Mouse (Mus musculus) limb, embryonic 12.5 days (tissue): Measurements from ENCODE around the gene Arhgap6. TPM values are rescaled to one million over a fixed set of nuclear protein-coding genes. Genes with fewer than 3 reads are reported as not detected.

Experiments
- ATAC-seq: fragments of 200-750 bp; cut with Nextera tagmentation; 2 replicates; pipeline ENCODE4 v1.8.0; 2017; ENCODE audit warnings: low read depth, moderate TSS enrichment; ENCODE audit not compliant: insufficient number of reproducible peaks, insufficient read depth, low FRiP score, low TSS enrichment
- H3K27ac ChIP-seq: fragments of 300-500 bp; sonication (generic); 2 replicates; pipeline ENCODE4 v1.5.1; 2016; ENCODE audit warnings: mild to moderate bottlenecking, moderate library complexity
- H3K27me3 ChIP-seq: fragments of 300-500 bp; sonication (generic); 2 replicates; pipeline ENCODE4 v1.6.1; 2016; ENCODE audit warnings: mild to moderate bottlenecking, moderate library complexity
- H3K36me3 ChIP-seq: fragments of 300-500 bp; sonication (generic); 2 replicates; pipeline ENCODE4 v1.6.1; 2016; ENCODE audit warnings: mild to moderate bottlenecking, moderate library complexity
- H3K4me1 ChIP-seq: fragments of 300-500 bp; sonication (generic); replicated peaks from 2 replicates; pipeline ENCODE4 v1.6.1; 2016
- H3K4me2 ChIP-seq: fragments of 300-500 bp; sonication (generic); 2 replicates; pipeline ENCODE4 v1.6.1; 2016; ENCODE audit warnings: mild to moderate bottlenecking, moderate library complexity
- H3K4me3 ChIP-seq: fragments of 300-500 bp; sonication (generic); replicated peaks from 2 replicates; pipeline ENCODE4 v1.5.1; 2016; ENCODE audit warnings: mild to moderate bottlenecking
- H3K9ac ChIP-seq: fragments of 300-500 bp; sonication (generic); replicated peaks from 2 replicates; pipeline ENCODE4 v1.6.1; 2016; ENCODE audit warnings: mild to moderate bottlenecking, moderate library complexity
- H3K9me3 ChIP-seq: fragments of 300-500 bp; sonication (generic); 2 replicates; pipeline ENCODE4 v1.6.1; 2016; ENCODE audit warnings: mild to moderate bottlenecking, moderate library complexity
- WGBS: fragments of 180-500 bp; shearing (Covaris S2); methylation state at CpG from one replicate; pipeline ENCODE4 v1.1.7; 2016; 5-methylcytosine and 5-hydroxymethylcytosine counted together
- polyA plus RNA-seq: library from polyadenylated mRNA; unstranded; fragments of >200 nt; fragmentation: Nextera tagmentation; extraction: Ambion mirVana; gene quantifications from 2 replicates; pipeline ENCODE4 v1.2.1, GENCODE M21; 2016

Gene Arhgap6
- polyA plus RNA-seq, 1 experiment from 2014 or later: 1.3 TPM

DNA sequence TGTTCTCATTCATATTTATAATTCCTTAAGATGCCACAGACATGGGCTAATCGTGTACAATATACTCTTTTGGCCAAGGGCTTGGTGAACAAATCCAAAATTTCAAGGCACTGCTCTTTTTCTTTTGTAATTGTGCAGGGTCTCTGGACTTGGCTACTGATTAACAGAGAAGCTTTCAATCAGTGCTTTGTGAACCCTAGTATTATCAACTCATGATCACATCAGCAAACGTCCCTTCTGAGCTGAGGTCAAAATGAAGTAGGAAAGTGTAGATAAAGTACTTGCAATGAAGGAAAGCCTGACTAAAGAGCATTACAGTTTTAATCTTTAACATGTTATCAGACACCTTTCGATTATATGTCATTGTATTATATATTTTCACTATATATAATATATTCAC, 270.4 kb downstream of the Arhgap6 start:
- Histone ChIP-seq H3K4me2 (no peak overlapping the region), H3K36me3 (no peaks in the 10 kb centered on the region), H3K4me3 (no peak overlapping the region), H3K4me1 (no peaks in the 10 kb centered on the region), H3K27ac (no peak overlapping the region), H3K9me3 (no peaks in the 10 kb centered on the region), H3K27me3 (peaks cover 13% of the 10 kb centered on the region), H3K9ac (no peak overlapping the region)
- ATAC-seq: no peak
- 83% methylated on average over 3 of the region's 3 CpGs for WGBS

DNA sequence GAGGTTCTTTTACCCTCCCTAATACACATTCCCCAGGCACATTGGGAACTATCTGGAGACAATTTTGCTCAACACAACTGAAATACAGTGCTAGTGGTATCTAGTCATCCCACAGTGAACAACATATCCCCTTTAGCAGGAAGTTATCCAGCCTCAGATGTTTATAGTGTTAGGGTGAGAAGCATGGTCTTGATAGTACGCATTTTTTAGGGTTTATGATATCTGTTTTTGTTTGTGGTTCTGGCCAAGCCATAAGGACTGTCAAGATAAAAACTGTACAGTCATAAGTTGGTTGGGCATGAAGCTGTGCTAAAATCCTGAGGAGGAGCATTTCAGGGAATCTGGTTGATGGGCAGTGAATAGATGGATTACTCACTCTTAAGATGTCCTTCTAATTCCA, 271.0 kb downstream of the Arhgap6 start:
- Histone ChIP-seq H3K4me2 (no peak overlapping the region), H3K27ac (no peak overlapping the region), H3K4me3 (no peak overlapping the region), H3K9ac (no peak overlapping the region), H3K4me1 (no peaks in the 10 kb centered on the region), H3K36me3 (no peaks in the 10 kb centered on the region), H3K9me3 (no peaks in the 10 kb centered on the region), H3K27me3 (peaks cover 11% of the 10 kb centered on the region)
- no peak for ATAC-seq
- WGBS: 88% methylated on average over 1 of the region's 1 CpGs

DNA sequence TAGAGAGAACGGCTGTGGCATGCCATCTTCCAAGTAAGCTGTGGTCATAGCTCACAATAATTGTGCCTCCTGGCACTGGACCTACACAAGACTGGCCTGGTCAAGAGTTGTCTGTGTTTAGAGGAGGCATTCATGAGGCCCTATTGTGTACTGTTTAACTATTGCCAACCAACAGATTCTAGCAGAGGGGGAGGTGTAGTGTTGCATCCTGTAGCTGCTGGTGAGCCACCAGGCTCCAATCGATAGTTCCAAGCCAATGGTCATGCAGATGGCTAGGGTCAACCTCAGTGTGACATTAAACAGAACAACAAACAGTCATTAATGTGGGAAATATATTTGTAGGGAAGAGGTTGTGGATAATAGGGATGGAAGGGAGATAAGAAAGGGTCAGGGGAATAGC, 280.1 kb downstream of the Arhgap6 start:
- Histone ChIP-seq H3K27ac (no peak overlapping the region), H3K36me3 (no peaks in the 10 kb centered on the region), H3K27me3 (peaks cover 15% of the 10 kb centered on the region), H3K4me1 (no peaks in the 10 kb centered on the region), H3K9ac (no peak overlapping the region), H3K9me3 (no peaks in the 10 kb centered on the region), H3K4me3 (no peak overlapping the region), H3K4me2 (no peak overlapping the region)
- WGBS: 82% methylated on average over 2 of the region's 2 CpGs
- no peak for ATAC-seq

DNA sequence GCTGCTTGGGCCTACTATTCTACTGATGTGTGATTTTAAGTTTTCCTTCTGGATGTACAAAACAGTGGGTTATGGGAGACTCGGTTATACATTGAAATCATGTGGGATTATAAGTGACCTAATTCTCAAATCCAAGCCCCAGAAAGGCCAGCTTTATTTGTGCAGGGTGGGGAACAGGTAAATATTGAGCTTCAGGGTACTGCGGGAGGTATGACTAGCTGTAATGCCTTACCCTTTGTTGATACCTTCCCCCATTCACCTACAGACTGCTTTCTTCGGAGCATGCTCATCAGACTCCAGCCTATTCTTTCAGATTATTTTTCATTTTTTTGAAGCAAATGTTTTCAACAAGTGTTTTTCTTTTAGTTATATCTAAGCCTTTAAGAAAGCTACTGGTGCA, 286.7 kb downstream of the Arhgap6 start:
- Histone ChIP-seq H3K36me3 (no peaks in the 10 kb centered on the region), H3K4me2 (no peak overlapping the region), H3K27me3 (peaks cover 3% of the 10 kb centered on the region), H3K9me3 (no peaks in the 10 kb centered on the region), H3K27ac (no peak overlapping the region), H3K9ac (no peak overlapping the region), H3K4me1 (no peaks in the 10 kb centered on the region), H3K4me3 (no peak overlapping the region)
- 86% methylated on average over 3 of the region's 3 CpGs for WGBS
- ATAC-seq: no peak

DNA sequence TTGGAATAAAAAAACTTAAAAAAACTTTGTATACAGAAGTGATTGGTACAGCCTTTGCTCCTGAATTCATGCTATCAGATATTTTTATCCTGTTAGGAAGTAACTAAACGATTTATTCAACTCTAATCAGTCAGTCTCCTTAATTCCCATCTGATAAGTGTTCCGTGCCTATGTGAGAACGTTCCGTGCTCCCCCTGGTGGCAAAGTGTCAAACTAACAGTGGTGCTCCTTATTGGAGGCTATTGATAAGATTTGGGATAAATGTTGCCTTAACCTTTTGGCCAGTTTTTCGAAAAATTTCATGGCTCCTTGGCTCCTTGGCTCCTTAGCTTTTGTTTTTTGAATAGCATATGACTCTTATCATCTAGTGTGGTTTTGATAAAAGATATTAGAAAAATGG, 291.0 kb downstream of the Arhgap6 start:
- Histone ChIP-seq H3K27me3 (peaks cover 7% of the 10 kb centered on the region), H3K4me2 (no peak overlapping the region), H3K4me3 (no peak overlapping the region), H3K9me3 (no peaks in the 10 kb centered on the region), H3K9ac (no peak overlapping the region), H3K36me3 (no peaks in the 10 kb centered on the region), H3K4me1 (no peaks in the 10 kb centered on the region), H3K27ac (no peak overlapping the region)
- 11% methylated on average over 5 of the region's 5 CpGs for WGBS
- no peak for ATAC-seq

DNA sequence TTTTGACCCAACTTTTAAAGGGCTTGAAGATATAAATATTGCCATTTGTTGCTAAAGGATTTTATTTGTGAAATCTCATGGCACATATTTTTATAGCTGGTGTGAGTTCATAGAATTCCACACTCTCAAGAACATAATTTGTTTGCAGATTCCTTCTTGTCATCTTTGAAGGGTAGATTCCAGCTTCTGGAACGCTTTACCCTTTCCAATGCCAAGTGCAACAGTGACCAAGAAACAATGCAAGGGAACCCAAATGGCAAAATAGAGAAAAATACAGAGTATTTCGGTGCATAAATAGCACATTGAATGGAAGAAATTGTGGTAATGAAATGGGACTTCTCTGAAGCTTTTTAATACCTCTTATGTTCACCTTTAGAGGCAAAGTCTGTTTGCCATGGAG, 294.3 kb downstream of the Arhgap6 start:
- Histone ChIP-seq H3K9ac (no peak overlapping the region), H3K4me2 (no peak overlapping the region), H3K36me3 (no peaks in the 10 kb centered on the region), H3K4me3 (no peak overlapping the region), H3K27ac (no peak overlapping the region), H3K27me3 (peaks cover 4% of the 10 kb centered on the region), H3K4me1 (no peaks in the 10 kb centered on the region), H3K9me3 (no peaks in the 10 kb centered on the region)
- WGBS: 83% methylated on average over 2 of the region's 2 CpGs
- no peak for ATAC-seq

DNA sequence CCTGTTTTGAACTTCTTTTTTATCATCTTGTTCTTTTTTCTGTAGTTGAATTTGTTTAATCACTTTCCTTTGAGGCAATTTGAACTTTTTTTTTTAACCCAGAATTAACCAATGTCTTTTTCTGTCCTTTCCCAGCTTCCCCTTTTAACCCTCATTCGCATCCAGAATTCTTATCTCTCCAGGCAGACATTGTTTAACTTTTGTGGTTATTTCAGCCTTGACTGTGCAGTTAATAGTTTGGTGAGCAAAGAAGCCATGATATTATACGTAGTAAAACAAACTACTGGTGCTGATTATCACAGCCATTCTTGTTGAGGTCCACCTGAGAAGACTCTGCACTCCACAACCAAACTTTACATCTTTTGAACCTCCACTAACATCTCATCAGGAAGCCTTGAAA, 299.7 kb downstream of the Arhgap6 start:
- Histone ChIP-seq H3K4me1 (no peaks in the 10 kb centered on the region), H3K9ac (no peak overlapping the region), H3K36me3 (no peaks in the 10 kb centered on the region), H3K27me3 (peaks cover 6% of the 10 kb centered on the region), H3K9me3 (no peaks in the 10 kb centered on the region), H3K27ac (no peak overlapping the region), H3K4me2 (no peak overlapping the region), H3K4me3 (no peak overlapping the region)
- WGBS: 82% methylated on average over 2 of the region's 2 CpGs
- no peak for ATAC-seq

DNA sequence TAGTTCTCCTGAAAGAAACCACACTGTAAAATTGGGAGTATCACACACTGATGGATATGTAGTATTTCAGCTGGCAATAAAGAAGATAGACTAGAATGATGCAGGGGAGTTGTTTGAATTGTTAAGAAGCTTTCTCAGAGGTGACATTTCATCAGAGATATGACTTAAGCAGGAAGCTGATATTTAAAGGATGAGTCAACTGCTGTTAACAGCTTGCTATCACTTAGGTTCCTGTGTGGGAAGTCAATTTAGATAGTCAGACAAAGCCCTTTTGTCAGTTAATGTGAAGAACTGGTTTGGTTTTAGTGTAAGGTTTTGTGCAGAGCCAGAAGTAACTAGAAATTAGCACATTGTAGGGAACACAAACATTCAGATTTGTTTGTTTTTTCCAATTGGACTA, 300.7 kb downstream of the Arhgap6 start:
- H3K36me3 ChIP-seq: no peaks in the 10 kb centered on the region
- H3K9ac ChIP-seq: no peak overlapping the region
- H3K27me3 ChIP-seq: peaks cover 6% of the 10 kb centered on the region
- no peaks in the 10 kb centered on the region for H3K9me3 ChIP-seq
- H3K4me1 ChIP-seq: no peaks in the 10 kb centered on the region
- no peak overlapping the region for H3K27ac ChIP-seq
- no peak overlapping the region for H3K4me2 ChIP-seq
- no peak for ATAC-seq
- H3K4me3 ChIP-seq: no peak overlapping the region

DNA sequence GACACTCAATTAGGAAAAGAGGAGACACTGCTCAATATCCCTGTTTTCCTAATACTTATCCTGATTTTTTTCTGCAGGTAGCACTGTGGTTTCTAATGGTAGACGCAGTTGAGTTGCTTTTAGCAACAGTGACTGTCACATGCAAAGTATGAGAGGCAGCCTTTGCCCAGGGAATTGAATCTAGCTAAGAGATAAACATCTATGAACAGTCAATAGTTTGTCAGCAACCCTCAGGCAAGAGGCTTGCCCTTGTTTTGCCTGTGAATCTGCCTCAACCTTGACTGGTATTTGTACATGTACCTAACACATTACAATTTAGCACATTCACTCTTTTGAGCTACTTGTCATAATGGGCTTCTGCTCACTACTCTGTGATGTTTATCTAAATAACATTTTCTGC, 307.8 kb downstream of the Arhgap6 start:
- no peak overlapping the region for H3K4me3 ChIP-seq
- ATAC-seq: no peak
- no peak overlapping the region for H3K9ac ChIP-seq
- no peaks in the 10 kb centered on the region for H3K4me1 ChIP-seq
- WGBS: 67% methylated on average over 1 of the region's 1 CpGs
- peaks cover 17% of the 10 kb centered on the region for H3K27me3 ChIP-seq
- H3K27ac ChIP-seq: no peak overlapping the region
- no peaks in the 10 kb centered on the region for H3K9me3 ChIP-seq
- no peak overlapping the region for H3K4me2 ChIP-seq
- H3K36me3 ChIP-seq: no peaks in the 10 kb centered on the region

DNA sequence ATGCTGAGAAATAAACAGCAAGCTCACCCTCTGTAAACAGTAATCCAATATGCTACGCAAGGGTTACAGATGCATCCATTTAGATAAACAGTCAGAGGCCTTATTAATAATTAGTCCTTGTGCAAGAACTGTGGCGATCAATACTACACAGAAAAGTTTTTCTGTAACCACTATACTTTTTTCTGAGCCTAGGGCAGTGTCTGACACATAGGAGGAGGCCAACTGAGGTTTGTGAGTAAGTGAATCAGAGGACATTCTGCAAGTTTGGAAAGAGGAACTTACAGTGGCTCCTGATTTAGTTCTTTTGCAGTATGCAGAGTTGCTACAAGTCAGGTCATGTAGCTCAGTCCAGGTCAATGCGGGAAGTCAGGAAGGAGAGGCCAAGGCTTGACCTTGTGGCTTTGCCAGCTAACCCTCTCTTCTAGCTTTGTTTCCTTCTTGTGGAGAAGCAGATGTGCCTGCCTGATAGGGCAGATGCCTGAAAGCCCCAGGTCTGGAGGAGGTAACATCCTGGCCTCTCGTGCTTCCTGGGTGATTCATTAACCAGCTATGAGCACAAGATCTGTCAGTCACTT, 311.2 kb downstream of the Arhgap6 start:
- Histone ChIP-seq H3K9ac (no peak overlapping the region), H3K9me3 (no peaks in the 10 kb centered on the region), H3K4me2 (no peak overlapping the region), H3K4me1 (no peaks in the 10 kb centered on the region), H3K27me3 (peaks cover 14% of the 10 kb centered on the region), H3K27ac (no peak overlapping the region), H3K4me3 (no peak overlapping the region), H3K36me3 (no peaks in the 10 kb centered on the region)
- 60% methylated on average over 4 of the region's 4 CpGs for WGBS
- ATAC-seq: no peak

DNA sequence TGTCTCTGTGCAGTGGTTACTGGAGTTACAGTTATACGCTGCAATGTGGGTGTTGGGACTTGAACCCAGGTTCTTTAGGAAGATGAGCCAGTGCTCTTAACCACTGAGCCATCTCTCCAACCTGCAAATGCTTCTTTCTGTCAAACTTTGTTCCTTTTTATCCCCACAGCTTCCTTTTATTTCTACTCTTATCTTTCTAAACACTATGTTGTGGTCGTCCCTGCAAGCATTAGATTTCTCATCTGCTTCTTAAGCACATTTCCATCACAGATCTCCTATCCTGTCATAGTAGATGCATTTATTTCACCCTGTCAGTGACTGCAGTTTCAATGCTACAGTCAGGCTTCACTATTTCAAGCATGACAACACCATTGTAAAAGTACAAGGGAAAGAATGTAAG, 312.5 kb downstream of the Arhgap6 start:
- Histone ChIP-seq H3K36me3 (no peaks in the 10 kb centered on the region), H3K4me2 (no peak overlapping the region), H3K4me1 (no peaks in the 10 kb centered on the region), H3K27me3 (peaks cover 14% of the 10 kb centered on the region), H3K9me3 (no peaks in the 10 kb centered on the region), H3K4me3 (no peak overlapping the region), H3K27ac (no peak overlapping the region), H3K9ac (no peak overlapping the region)
- WGBS: 90% methylated on average over 2 of the region's 2 CpGs
- ATAC-seq: no peak

DNA sequence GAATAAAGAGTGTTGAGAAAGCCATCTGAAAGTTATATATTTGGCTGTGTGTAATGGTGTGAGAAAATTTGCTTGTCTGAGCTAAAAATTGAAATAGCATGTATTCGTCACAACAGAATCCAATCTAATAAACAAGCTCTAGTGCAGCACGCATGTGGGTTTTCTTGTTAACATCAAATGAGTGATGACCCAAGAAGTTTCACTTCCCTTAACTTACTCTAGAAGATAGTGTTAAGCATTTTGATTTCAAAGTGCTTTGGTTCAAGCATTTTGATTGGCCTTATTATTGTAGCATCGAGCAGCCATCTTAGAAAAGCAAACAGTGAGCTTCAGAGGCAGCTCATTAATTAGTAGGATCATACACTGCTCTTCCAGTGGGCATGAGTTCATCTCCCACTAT, 315.1 kb downstream of the Arhgap6 start:
- Histone ChIP-seq H3K27me3 (peaks cover 15% of the 10 kb centered on the region), H3K36me3 (no peaks in the 10 kb centered on the region), H3K9ac (no peak overlapping the region), H3K4me3 (no peak overlapping the region), H3K9me3 (no peaks in the 10 kb centered on the region), H3K27ac (no peak overlapping the region), H3K4me2 (no peak overlapping the region), H3K4me1 (no peaks in the 10 kb centered on the region)
- no peak for ATAC-seq
- WGBS: 86% methylated on average over 3 of the region's 3 CpGs
